In genomic region chrX:101889813-101890469, GRCm38 (mm10) we compare ENCODE assay signal across 10 mouse cellular contexts. TPM values are rescaled to one million over a fixed set of nuclear protein-coding genes. Genes with fewer than 3 reads are reported as not detected.
A peak's percentile ranks its signal among the peaks of the same experiment; 100 is the strongest.
DNase-seq lines count a peak whose midpoint lies in the region; ATAC-seq and TF ChIP-seq lines count a peak whose summit lies in the region.
"Had no signal": no experiment of that assay in that cellular context is flagged by ENCODE, and none has a peak within 500 bp of the region (broad histone marks: within the 10 kb centered on the region; RNA-seq: fewer than 3 reads in every experiment).

No protein-coding gene starts in this region.

- no peak overlapping the region for H3K27ac ChIP-seq in layer of hippocampus, adult 2 months
- H3K27ac ChIP-seq in forebrain, embryonic 14.5 days (ENCODE audit: low read depth, low read length): no peak overlapping the region
- H3K27ac ChIP-seq: kidney, postnatal 0 days had no signal

- no peak overlapping the region for H3K4me3 ChIP-seq in layer of hippocampus, adult 2 months
- H3K4me3 ChIP-seq in forebrain, embryonic 14.5 days (ENCODE audit: low read depth, low read length): no peak overlapping the region

- intact Hi-C loops in heart, postnatal 14 days (cut with DNase I): no loop called here
- intact Hi-C loops in left cerebral cortex, postnatal 25 days (cut with DNase I): no loop called here

- DNase-seq in layer of hippocampus, postnatal 10 days (ENCODE audit: low spot score in 2 of 2): peak; percentile 13 to 37
- no peak for DNase-seq in layer of hippocampus, adult 2 months (ENCODE audit: low spot score in 2 of 2)
- DNase-seq in cerebellum, adult 11-12 months: peak; percentile 86
- DNase-seq in heart, postnatal 14 days: peak; percentile 33 to 75
- DNase-seq in lung, postnatal 4 days: peak; percentile 16 to 23
- DNase-seq in forebrain, embryonic 14.5 days (ENCODE audit: low spot score): no peak
- no peak for DNase-seq in left cerebral cortex, postnatal 25 days (ENCODE audit: low spot score in 2 of 2)
- DNase-seq in testis, postnatal 10 days (ENCODE audit: low spot score): no peak
- DNase-seq: thymus, postnatal 4 days had no signal

- H3K4me2 ChIP-seq in forebrain, embryonic 14.5 days (ENCODE audit: low read length): no peak overlapping the region

- no peak overlapping the region for H3K9ac ChIP-seq in forebrain, embryonic 14.5 days (ENCODE audit: low read length)

- no peak for TF ChIP-seq CTCF in layer of hippocampus, adult 2 months (conservative IDR thresholded peaks at IDR 0.05)

- no peaks in the 10 kb centered on the region for H3K4me1 ChIP-seq in forebrain, embryonic 14.5 days (ENCODE audit: control insufficient read depth, insufficient read depth, low read length)

- no peak for ATAC-seq in forebrain, embryonic 14.5 days

- WGBS in forebrain, embryonic 14.5 days: 77% methylated on average over 4 of the region's 4 CpGs

- no peaks in the 10 kb centered on the region for H3K9me3 ChIP-seq in forebrain, embryonic 14.5 days (replicated peaks; ENCODE audit: control insufficient read depth, low read length)

- H3K27me3 ChIP-seq in forebrain, embryonic 14.5 days (replicated peaks; ENCODE audit: control insufficient read depth, insufficient read depth, low read length): no peaks in the 10 kb centered on the region

- no peaks in the 10 kb centered on the region for H3K36me3 ChIP-seq in forebrain, embryonic 14.5 days (ENCODE audit: control insufficient read depth, insufficient read depth, low read length)

RNA-seq across cellular contexts. Expression of gene Nhsl2, which starts 40.8 kb away (rescaled TPM):
- total RNA-seq in layer of hippocampus, postnatal 10 days (2021): 10 to 100 TPM; 21.5 to 21.9 TPM
- total RNA-seq in layer of hippocampus, adult 2 months (2021): 10 to 100 TPM; 49.3 to 57.1 TPM
- total RNA-seq in heart, postnatal 14 days (2021): 1 to 10 TPM; 6.2 to 7.8 TPM
- 3.5 and 4.2 TPM in 2 replicates for polyA plus RNA-seq in forebrain, embryonic 14.5 days (2014; fragmentation: Nextera tagmentation; extraction: Ambion mirVana)
- total RNA-seq in left cerebral cortex, postnatal 25 days (2021): 10 to 100 TPM; 34.8 to 35.2 TPM

Comparison
In these comparisons a context has a peak if more than half of its experiments do, and no peak if none do; other contexts are left out.
1. DNase-seq: peak in layer of hippocampus, postnatal 10 days (2 of 2), cerebellum, adult 11-12 months (single experiment), heart, postnatal 14 days (2 of 2) and lung, postnatal 4 days (2 of 2); none in layer of hippocampus, adult 2 months (0 of 2), forebrain, embryonic 14.5 days (single experiment), left cerebral cortex, postnatal 25 days (0 of 2) and testis, postnatal 10 days (single experiment).